Mouse (Mus musculus): ENCODE measurements around the gene Tmem269. TPM values are rescaled to one million over a fixed set of nuclear protein-coding genes. Genes with fewer than 3 reads are reported as not detected.
A peak's percentile ranks its signal among the peaks of the same experiment; 100 is the strongest.

The Tmem269 gene
- total and polyA plus RNA-seq, 2 experiments from 2014 or later, result 0.30 to 0.37 TPM

GRCm38 (mm10) chr4:119225719-119226118, 7.7 kb upstream of the Tmem269 start:
- Histone ChIP-seq H3K4me2 (ENCODE audit: low read depth, low read length) (no peak overlapping the region), H3K4me3 (ENCODE audit: low read length) (no peak overlapping the region), H3K4me1 (ENCODE audit: insufficient read depth, low read length) (no peaks in the 10 kb centered on the region), H3K27me3 (ENCODE audit: insufficient read depth, low read length) (no peaks in the 10 kb centered on the region), H3K9me3 (ENCODE audit: low read length) (no peaks in the 10 kb centered on the region), H3K36me3 (ENCODE audit: insufficient read depth, low read length) (peaks cover 41% of the 10 kb centered on the region; the same call in 1 of the 2 replicates), H3K27ac (no peak overlapping the region), H3K9ac (replicated peaks; ENCODE audit: low read length) (no peak overlapping the region)
- DNase-seq (ENCODE audit: low spot score), result no peak
- TF ChIP-seq CTCF (IDR thresholded peaks at IDR 0.05; ENCODE audit: low read depth), result no peak
- ATAC-seq, result no peak
- WGBS, result 92% methylated on average over 9 of the region's 9 CpGs

- DNase-seq (ENCODE audit: low spot score), result no peak
- H3K4me1 ChIP-seq (ENCODE audit: insufficient read depth, low read length), result no peaks in the 10 kb centered on the region
- no peak overlapping the region for H3K27ac ChIP-seq
- H3K36me3 ChIP-seq (ENCODE audit: insufficient read depth, low read length), result peaks cover 41% of the 10 kb centered on the region; the same call in 1 of the 2 replicates
- ATAC-seq, result no peak
- H3K27me3 ChIP-seq (ENCODE audit: insufficient read depth, low read length), result no peaks in the 10 kb centered on the region
- H3K4me2 ChIP-seq (ENCODE audit: low read depth, low read length), result no peak overlapping the region
- WGBS, result 92% methylated on average over 3 of the region's 3 CpGs
- no peak overlapping the region for H3K4me3 ChIP-seq (ENCODE audit: low read length)
- no peak for TF ChIP-seq CTCF (IDR thresholded peaks at IDR 0.05; ENCODE audit: low read depth)
- no peak overlapping the region for H3K9ac ChIP-seq (replicated peaks; ENCODE audit: low read length)
- H3K9me3 ChIP-seq (ENCODE audit: low read length), result no peaks in the 10 kb centered on the region
These were observed 6.5 kb upstream of the Tmem269 start for GRCm38 (mm10) chr4:119224534-119224933.

- no peak overlapping the region for H3K4me2 ChIP-seq (ENCODE audit: low read depth, low read length)
- ATAC-seq, result peak; percentile 56
- 85% methylated on average over 1 of the region's 1 CpGs for WGBS
- H3K27me3 ChIP-seq (ENCODE audit: insufficient read depth, low read length), result no peaks in the 10 kb centered on the region
- H3K4me1 ChIP-seq (ENCODE audit: insufficient read depth, low read length), result no peaks in the 10 kb centered on the region
- H3K4me3 ChIP-seq (ENCODE audit: low read length), result no peak overlapping the region
- no peaks in the 10 kb centered on the region for H3K9me3 ChIP-seq (ENCODE audit: low read length)
- H3K36me3 ChIP-seq (ENCODE audit: insufficient read depth, low read length), result peaks cover 41% of the 10 kb centered on the region; the same call in 1 of the 2 replicates
- no peak overlapping the region for H3K27ac ChIP-seq
- peak; percentile 77 for TF ChIP-seq CTCF (IDR thresholded peaks at IDR 0.05; ENCODE audit: low read depth)
- H3K9ac ChIP-seq (replicated peaks; ENCODE audit: low read length), result no peak overlapping the region
- peak; percentile 29 for DNase-seq (ENCODE audit: low spot score)
These were observed 5.7 kb upstream of the Tmem269 start for GRCm38 (mm10) chr4:119223696-119224095.

- no peak overlapping the region for H3K4me3 ChIP-seq (ENCODE audit: low read length)
- no peak overlapping the region for H3K4me2 ChIP-seq (ENCODE audit: low read depth, low read length)
- H3K36me3 ChIP-seq (ENCODE audit: insufficient read depth, low read length), result no peaks in the 10 kb centered on the region
- 50% methylated on average over 8 of the region's 8 CpGs for WGBS
- no peaks in the 10 kb centered on the region for H3K9me3 ChIP-seq (ENCODE audit: low read length)
- H3K27ac ChIP-seq, result no peak overlapping the region
- ATAC-seq (no peak), DNase-seq (ENCODE audit: low spot score) (peak; percentile 20)
- H3K4me1 ChIP-seq (ENCODE audit: insufficient read depth, low read length), result no peaks in the 10 kb centered on the region
- TF ChIP-seq CTCF (IDR thresholded peaks at IDR 0.05; ENCODE audit: low read depth), result no peak
- no peak overlapping the region for H3K9ac ChIP-seq (replicated peaks; ENCODE audit: low read length)
- H3K27me3 ChIP-seq (ENCODE audit: insufficient read depth, low read length), result no peaks in the 10 kb centered on the region
These were observed 1.4 kb downstream of the Tmem269 start for GRCm38 (mm10) chr4:119216667-119217066.

- H3K4me1 ChIP-seq (ENCODE audit: insufficient read depth, low read length), result no peaks in the 10 kb centered on the region
- DNase-seq (ENCODE audit: low spot score), result peak; percentile 90
These were observed 13.3 kb downstream of the Tmem269 start for GRCm38 (mm10) chr4:119204672-119205071.

DNA sequence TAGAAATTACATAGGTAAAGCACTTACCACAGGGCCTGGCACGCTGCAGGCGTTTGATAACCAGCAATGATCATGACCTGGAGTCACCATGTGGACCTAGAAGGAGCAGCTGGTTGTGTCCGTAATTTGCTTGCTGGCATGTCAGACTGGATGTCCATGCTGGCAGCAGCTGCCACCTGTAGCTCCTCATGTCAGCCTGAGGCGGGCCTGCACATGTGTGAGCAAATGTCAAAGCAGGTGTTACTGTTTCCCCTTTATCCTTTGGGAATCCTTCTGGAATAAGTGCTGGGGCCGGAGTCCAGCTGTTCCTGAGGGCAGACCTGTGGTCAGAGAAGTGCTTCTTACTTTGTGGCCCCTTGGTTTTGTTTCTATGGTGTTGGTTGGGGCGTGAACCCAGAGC, 19.9 kb downstream of the Tmem269 start:
- WGBS, result 77% methylated on average over 6 of the region's 6 CpGs
- DNase-seq (ENCODE audit: low spot score) (no peak), ATAC-seq (no peak)
- H3K9ac ChIP-seq (replicated peaks; ENCODE audit: low read length), result no peak overlapping the region
- TF ChIP-seq CTCF (IDR thresholded peaks at IDR 0.05; ENCODE audit: low read depth), result no peak
- H3K36me3 ChIP-seq (ENCODE audit: insufficient read depth, low read length), result peaks cover 8% of the 10 kb centered on the region; the same call in 1 of the 2 replicates
- H3K9me3 ChIP-seq (ENCODE audit: low read length), result no peaks in the 10 kb centered on the region
- no peaks in the 10 kb centered on the region for H3K27me3 ChIP-seq (ENCODE audit: insufficient read depth, low read length)
- no peaks in the 10 kb centered on the region; the same call in 1 of the 2 replicates for H3K4me1 ChIP-seq (ENCODE audit: insufficient read depth, low read length)
- no peak overlapping the region for H3K4me2 ChIP-seq (ENCODE audit: low read depth, low read length)
- H3K4me3 ChIP-seq (ENCODE audit: low read length), result no peak overlapping the region
- no peak overlapping the region for H3K27ac ChIP-seq

More at GRCm38 (mm10) chr4:119204672-119205071, 13.3 kb downstream of the Tmem269 start:
- Histone ChIP-seq H3K36me3 (ENCODE audit: insufficient read depth, low read length) (peaks cover 8% of the 10 kb centered on the region; the same call in 1 of the 2 replicates), H3K4me3 (ENCODE audit: low read length) (no peak overlapping the region), H3K9me3 (ENCODE audit: low read length) (no peaks in the 10 kb centered on the region), H3K9ac (replicated peaks; ENCODE audit: low read length) (no peak overlapping the region), H3K27ac (no peak overlapping the region), H3K27me3 (ENCODE audit: insufficient read depth, low read length) (no peaks in the 10 kb centered on the region), H3K4me2 (ENCODE audit: low read depth, low read length) (no peak overlapping the region)
- WGBS, result 15% methylated on average over 8 of the region's 8 CpGs
- TF ChIP-seq CTCF (IDR thresholded peaks at IDR 0.05; ENCODE audit: low read depth), result peak; percentile 93
- 0 out of 2 replicates have a peak, but pooled peaks have one; percentile 57 for ATAC-seq

GRCm38 (mm10) chr4:119195582-119196320, 22.3 kb downstream of the Tmem269 start:
- DNase-seq (ENCODE audit: low spot score) (no peak), ATAC-seq (no peak)
- peaks cover 2% of the 10 kb centered on the region; the same call in 1 of the 2 replicates for H3K36me3 ChIP-seq (ENCODE audit: insufficient read depth, low read length)
- H3K4me1 ChIP-seq (ENCODE audit: insufficient read depth, low read length), result no peaks in the 10 kb centered on the region; the same call in 1 of the 2 replicates
- H3K4me3 ChIP-seq (ENCODE audit: low read length), result peak overlapping the region; percentile 83
- TF ChIP-seq CTCF (IDR thresholded peaks at IDR 0.05; ENCODE audit: low read depth), result no peak
- H3K9me3 ChIP-seq (ENCODE audit: low read length), result no peaks in the 10 kb centered on the region
- 4% methylated on average over 16 of the region's 18 CpGs for WGBS
- peak overlapping the region; percentile 85 for H3K9ac ChIP-seq (replicated peaks; ENCODE audit: low read length)
- H3K4me2 ChIP-seq (ENCODE audit: low read depth, low read length), result peak overlapping the region; percentile 57
- no peaks in the 10 kb centered on the region for H3K27me3 ChIP-seq (ENCODE audit: insufficient read depth, low read length)
- peak overlapping the region; percentile 86 for H3K27ac ChIP-seq
